Mouse (Mus musculus) lung, adult 2 months (tissue): ENCODE data around the gene Mfsd14b.

Experiments used
- CTCF ChIP-seq: fragments of 200-500 bp; IDR thresholded peaks from 2 replicates; pipeline ENCODE4 v1.5.1; 2011; ENCODE audit warnings: mild to moderate bottlenecking, low read length, control low read depth; ENCODE audit not compliant: insufficient read depth
- POLR2A ChIP-seq: fragments of 200-500 bp; IDR thresholded peaks from 2 replicates; pipeline ENCODE4 v1.6.1; 2011; ENCODE audit warnings: low read depth, mild to moderate bottlenecking, control low read depth, low read length, borderline replicate concordance; ENCODE audit errors: extremely low read depth

GRCm38 (mm10) chr13:65111961-65112360 is 814 bp downstream of the Mfsd14b start:
- TF ChIP-seq POLR2A: no peak
- TF ChIP-seq CTCF: no peak
